Mouse (Mus musculus) MN1 (cell line): ENCODE measurements around the gene Zfp965.
"Not testable (repeated sequence)": the region's sequence is repeated elsewhere in the genome, so short reads cannot be mapped to it uniquely, and the experiment has no call there.

ENCODE experiments used
- DNase-seq: peaks from one replicate; pipeline ENCODE4 v3.0.0-alpha.2; 2016; ENCODE audit warnings: low spot score

Gene Zfp965

DNA sequence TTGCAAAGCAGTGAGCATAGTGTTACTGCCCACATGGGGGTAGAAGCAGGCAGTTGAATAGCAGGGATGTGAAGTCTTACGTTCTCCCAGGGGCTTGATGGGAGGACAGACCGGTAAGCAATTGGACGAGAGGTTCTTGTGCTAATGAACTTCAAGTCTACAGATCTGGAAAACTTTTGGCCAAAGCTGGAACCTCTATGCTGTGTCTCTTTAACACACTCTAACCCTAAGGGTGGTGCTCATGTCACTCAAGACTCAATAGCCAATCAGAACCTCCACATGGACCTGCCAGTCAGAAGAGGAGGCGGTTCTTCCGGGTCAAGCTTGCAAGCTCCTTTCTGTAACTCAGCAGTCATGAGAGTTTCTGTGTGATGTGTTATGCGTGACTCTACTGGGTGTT, at the start of gene Zfp965:
Gene Zfp965, plus strand, starts transcription at position 301 of the 400 bp plus-strand sequence.
- DNase-seq = not testable (repeated sequence)

GRCm38 (mm10) chr2:175435707-175436106, 34.1 kb upstream of the Zfp965 start, which contains the start of gene Gm4724:
Gene Gm4724 (minus strand): TSS chr2:175435807.
- not testable (repeated sequence) for DNase-seq
